Mouse (Mus musculus): ENCODE results near the gene Olfr798.

Olfr798 gene

GRCm38 (mm10) chr10:129627834-129628233, at the start of gene Olfr798:
Olfr798 (minus strand) TSS chr10:129627934.
- no peak for DNase-seq (ENCODE audit: low read depth, low spot score)

GRCm38 (mm10) chr10:129673765-129674164, 46.0 kb upstream of the Olfr798 start, which contains the start of gene Olfr801:
Olfr801 (minus strand) TSS chr10:129673865.
- no peak for DNase-seq (ENCODE audit: low read depth, low spot score)

- no peak for DNase-seq (ENCODE audit: low read depth, low spot score)
Measured at GRCm38 (mm10) chr10:129657394-129657793, 29.7 kb upstream of the Olfr798 start, which contains the start of gene Olfr800. Olfr800 (plus strand) TSS chr10:129657694.

GRCm38 (mm10) chr10:129651763-129652162, 24.0 kb upstream of the Olfr798 start:
- no peak for DNase-seq (ENCODE audit: low read depth, low spot score)

GRCm38 (mm10) chr10:129637184-129637583, 9.4 kb upstream of the Olfr798 start, which contains the start of gene Olfr799:
Olfr799 (plus strand) TSS chr10:129637484.
- no peak for DNase-seq (ENCODE audit: low read depth, low spot score)

- no peak for DNase-seq (ENCODE audit: low read depth, low spot score)
Measured at GRCm38 (mm10) chr10:129623251-129623650, 4.5 kb downstream of the Olfr798 start.

- DNase-seq (ENCODE audit: low read depth, low spot score): peak; percentile 19
Measured at GRCm38 (mm10) chr10:129621724-129622123, 6.0 kb downstream of the Olfr798 start.

- DNase-seq (ENCODE audit: low read depth, low spot score): no peak
Measured at GRCm38 (mm10) chr10:129612470-129612869, 15.3 kb downstream of the Olfr798 start, which contains the start of gene Olfr796. Olfr796 (minus strand) TSS chr10:129612570.

GRCm38 (mm10) chr10:129577066-129577465, 50.7 kb downstream of the Olfr798 start:
- DNase-seq (ENCODE audit: low read depth, low spot score): no peak
